Mouse (Mus musculus): Measurements from ENCODE around the gene C1rl. TPM values are rescaled to one million over a fixed set of nuclear protein-coding genes. Genes with fewer than 3 reads are reported as not detected.
"Not testable (repeated sequence)": the region's sequence is repeated elsewhere in the genome, so short reads cannot be mapped to it uniquely, and the experiment has no call there.

The C1rl gene
- polyA plus RNA-seq, 1 experiment from 2014 or later = 0.15 TPM

- H3K27ac ChIP-seq = no peak overlapping the region
These were observed 16.7 kb upstream of the C1rl start for GRCm38 (mm10) chr6:124476216-124476615.

GRCm38 (mm10) chr6:124476796-124477195, 16.1 kb upstream of the C1rl start:
- no peaks in the 10 kb centered on the region for H3K36me3 ChIP-seq
- no peaks in the 10 kb centered on the region for H3K9me3 ChIP-seq
- no peaks in the 10 kb centered on the region for H3K4me1 ChIP-seq (replicated peaks)
- H3K9ac ChIP-seq (replicated peaks) = no peak overlapping the region
- H3K27me3 ChIP-seq = no peaks in the 10 kb centered on the region
- ATAC-seq = no peak
- 88% methylated on average over 11 of the region's 11 CpGs for WGBS
- no peak overlapping the region for H3K27ac ChIP-seq
- H3K4me3 ChIP-seq (replicated peaks) = no peak overlapping the region
- no peak overlapping the region for H3K4me2 ChIP-seq (replicated peaks)

More at GRCm38 (mm10) chr6:124476216-124476615, 16.7 kb upstream of the C1rl start:
- H3K9ac ChIP-seq (replicated peaks) = no peak overlapping the region
- no peaks in the 10 kb centered on the region for H3K36me3 ChIP-seq
- H3K4me2 ChIP-seq (replicated peaks) = no peak overlapping the region
- H3K9me3 ChIP-seq = no peaks in the 10 kb centered on the region
- no peaks in the 10 kb centered on the region for H3K27me3 ChIP-seq
- no peaks in the 10 kb centered on the region for H3K4me1 ChIP-seq (replicated peaks)
- H3K4me3 ChIP-seq (replicated peaks) = no peak overlapping the region
- WGBS = 62% methylated on average over 7 of the region's 7 CpGs
- ATAC-seq = no peak

- Histone ChIP-seq H3K36me3 (no peaks in the 10 kb centered on the region), H3K4me3 (replicated peaks) (no peak overlapping the region), H3K9ac (replicated peaks) (no peak overlapping the region), H3K4me1 (replicated peaks) (no peaks in the 10 kb centered on the region), H3K27me3 (no peaks in the 10 kb centered on the region), H3K27ac (no peak overlapping the region), H3K9me3 (no peaks in the 10 kb centered on the region), H3K4me2 (replicated peaks) (no peak overlapping the region)
- WGBS = 64% methylated on average over 5 of the region's 5 CpGs
- no peak for ATAC-seq
These were observed 15.7 kb upstream of the C1rl start for GRCm38 (mm10) chr6:124477221-124477655.

- H3K4me2 ChIP-seq (replicated peaks) = no peak overlapping the region
- H3K4me3 ChIP-seq (replicated peaks) = no peak overlapping the region
- no peaks in the 10 kb centered on the region for H3K36me3 ChIP-seq
- no peak for ATAC-seq
- no peak overlapping the region for H3K9ac ChIP-seq (replicated peaks)
- no peak overlapping the region for H3K27ac ChIP-seq
- no peaks in the 10 kb centered on the region for H3K27me3 ChIP-seq
- 82% methylated on average over 17 of the region's 17 CpGs for WGBS
- no peaks in the 10 kb centered on the region for H3K9me3 ChIP-seq
- no peaks in the 10 kb centered on the region for H3K4me1 ChIP-seq (replicated peaks)
These were observed 14.8 kb upstream of the C1rl start for GRCm38 (mm10) chr6:124477922-124478651.

- Histone ChIP-seq H3K36me3 (no peaks in the 10 kb centered on the region), H3K4me1 (replicated peaks) (no peaks in the 10 kb centered on the region), H3K9ac (replicated peaks) (no peak overlapping the region), H3K9me3 (no peaks in the 10 kb centered on the region), H3K27me3 (no peaks in the 10 kb centered on the region), H3K4me2 (replicated peaks) (no peak overlapping the region), H3K27ac (no peak overlapping the region), H3K4me3 (replicated peaks) (no peak overlapping the region)
- 85% methylated on average over 3 of the region's 3 CpGs for WGBS
- no peak for ATAC-seq
These were observed 13.9 kb upstream of the C1rl start for GRCm38 (mm10) chr6:124478874-124479572.

- H3K4me2 ChIP-seq (replicated peaks) = no peak overlapping the region
- 0 out of 2 replicates have a peak, but pooled peaks have one; percentile 9 for ATAC-seq
- no peaks in the 10 kb centered on the region for H3K9me3 ChIP-seq
- 91% methylated on average over 3 of the region's 3 CpGs for WGBS
- no peaks in the 10 kb centered on the region for H3K4me1 ChIP-seq (replicated peaks)
- no peaks in the 10 kb centered on the region for H3K36me3 ChIP-seq
- H3K27ac ChIP-seq = no peak overlapping the region
- H3K4me3 ChIP-seq (replicated peaks) = no peak overlapping the region
- no peaks in the 10 kb centered on the region for H3K27me3 ChIP-seq
- no peak overlapping the region for H3K9ac ChIP-seq (replicated peaks)
These were observed 13.4 kb upstream of the C1rl start for GRCm38 (mm10) chr6:124479573-124479930.

- Histone ChIP-seq H3K4me3 (replicated peaks) (no peak overlapping the region), H3K27ac (no peak overlapping the region), H3K36me3 (no peaks in the 10 kb centered on the region), H3K9ac (replicated peaks) (no peak overlapping the region), H3K27me3 (no peaks in the 10 kb centered on the region), H3K4me2 (replicated peaks) (no peak overlapping the region), H3K4me1 (replicated peaks) (no peaks in the 10 kb centered on the region), H3K9me3 (no peaks in the 10 kb centered on the region)
- 61% methylated on average over 4 of the region's 4 CpGs for WGBS
- ATAC-seq = no peak
These were observed 12.6 kb upstream of the C1rl start for GRCm38 (mm10) chr6:124480295-124480694.

GRCm38 (mm10) chr6:124481571-124481970, 11.3 kb upstream of the C1rl start:
- no peak overlapping the region for H3K4me3 ChIP-seq (replicated peaks)
- H3K36me3 ChIP-seq = no peaks in the 10 kb centered on the region
- no peaks in the 10 kb centered on the region for H3K9me3 ChIP-seq
- no peak overlapping the region for H3K27ac ChIP-seq
- ATAC-seq = 0 out of 2 replicates have a peak, but pooled peaks have one; percentile 21
- WGBS = 28% methylated on average over 6 of the region's 6 CpGs
- H3K9ac ChIP-seq (replicated peaks) = no peak overlapping the region
- H3K27me3 ChIP-seq = no peaks in the 10 kb centered on the region
- no peak overlapping the region for H3K4me2 ChIP-seq (replicated peaks)
- H3K4me1 ChIP-seq (replicated peaks) = no peaks in the 10 kb centered on the region

GRCm38 (mm10) chr6:124483831-124484230, 9.1 kb upstream of the C1rl start:
- H3K36me3 ChIP-seq; H3K4me1 ChIP-seq (replicated peaks); H3K9me3 ChIP-seq; ATAC-seq; H3K4me3 ChIP-seq (replicated peaks); H3K4me2 ChIP-seq (replicated peaks); H3K9ac ChIP-seq (replicated peaks); H3K27me3 ChIP-seq; H3K27ac ChIP-seq: not testable (repeated sequence)
- WGBS = 96% methylated on average over 3 of the region's 3 CpGs

GRCm38 (mm10) chr6:124484851-124485250, 8.1 kb upstream of the C1rl start:
- Histone ChIP-seq H3K4me3 (replicated peaks) (0 out of 2 replicates have a peak overlapping the region, but pooled peaks have one; percentile 22), H3K27ac (no peak overlapping the region)
- 84% methylated on average over 7 of the region's 7 CpGs for WGBS

GRCm38 (mm10) chr6:124485414-124486144, 7.3 kb upstream of the C1rl start:
- H3K27ac ChIP-seq = no peak overlapping the region
- no peaks in the 10 kb centered on the region for H3K27me3 ChIP-seq
- ATAC-seq = peak; percentile 94
- H3K4me1 ChIP-seq (replicated peaks) = no peaks in the 10 kb centered on the region
- no peak overlapping the region for H3K9ac ChIP-seq (replicated peaks)
- H3K4me3 ChIP-seq (replicated peaks) = peak overlapping the region; percentile 22
- 31% methylated on average over 21 of the region's 21 CpGs for WGBS
- H3K36me3 ChIP-seq = no peaks in the 10 kb centered on the region
- peak overlapping the region; percentile 43 for H3K4me2 ChIP-seq (replicated peaks)
- H3K9me3 ChIP-seq = no peaks in the 10 kb centered on the region

More at GRCm38 (mm10) chr6:124484851-124485250, 8.1 kb upstream of the C1rl start:
- no peak for ATAC-seq
- Histone ChIP-seq H3K4me1 (replicated peaks) (no peaks in the 10 kb centered on the region), H3K27me3 (no peaks in the 10 kb centered on the region), H3K9me3 (no peaks in the 10 kb centered on the region), H3K4me2 (replicated peaks) (peak overlapping the region; percentile 43), H3K9ac (replicated peaks) (no peak overlapping the region), H3K36me3 (no peaks in the 10 kb centered on the region)

- Histone ChIP-seq H3K27ac (no peak overlapping the region), H3K27me3 (no peaks in the 10 kb centered on the region), H3K9me3 (no peaks in the 10 kb centered on the region), H3K4me3 (replicated peaks) (no peak overlapping the region), H3K9ac (replicated peaks) (no peak overlapping the region), H3K4me2 (replicated peaks) (no peak overlapping the region), H3K36me3 (no peaks in the 10 kb centered on the region), H3K4me1 (replicated peaks) (no peaks in the 10 kb centered on the region)
- WGBS = 64% methylated on average over 2 of the region's 2 CpGs
- no peak for ATAC-seq
These were observed 5.4 kb upstream of the C1rl start for GRCm38 (mm10) chr6:124487509-124487908.
